Mouse (Mus musculus) neural tube, embryonic 10.5 days (tissue): ENCODE measurements around the gene Rbms1.

Experiments
- DNase-seq: peaks from one replicate; pipeline ENCODE4 v3.0.0-alpha.2; 2017; ENCODE audit warnings: low spot score; ENCODE audit errors: extremely low spot score

Rbms1 gene

GRCm38 (mm10) chr2:60810617-60811016, 152.4 kb downstream of the Rbms1 start:
- no peak for DNase-seq

GRCm38 (mm10) chr2:60809441-60809921, 153.5 kb downstream of the Rbms1 start:
- DNase-seq, result no peak

- no peak for DNase-seq
These were observed 154.2 kb downstream of the Rbms1 start for GRCm38 (mm10) chr2:60808822-60809221.

- no peak for DNase-seq
These were observed 155.4 kb downstream of the Rbms1 start for GRCm38 (mm10) chr2:60807341-60808195.

GRCm38 (mm10) chr2:60804763-60805162, 158.2 kb downstream of the Rbms1 start:
- no peak for DNase-seq

GRCm38 (mm10) chr2:60803377-60803776, 159.6 kb downstream of the Rbms1 start:
- DNase-seq, result no peak

- DNase-seq, result no peak
These were observed 160.2 kb downstream of the Rbms1 start for GRCm38 (mm10) chr2:60802828-60803227.

- no peak for DNase-seq
These were observed 160.8 kb downstream of the Rbms1 start for GRCm38 (mm10) chr2:60802191-60802590.

- DNase-seq, result no peak
These were observed 161.3 kb downstream of the Rbms1 start for GRCm38 (mm10) chr2:60801571-60802155.

GRCm38 (mm10) chr2:60800921-60801558, 162.0 kb downstream of the Rbms1 start:
- no peak for DNase-seq

- no peak for DNase-seq
These were observed 163.2 kb downstream of the Rbms1 start for GRCm38 (mm10) chr2:60799816-60800215.

- DNase-seq, result no peak
These were observed 164.0 kb downstream of the Rbms1 start for GRCm38 (mm10) chr2:60798767-60799529.

GRCm38 (mm10) chr2:60796969-60797669, 165.9 kb downstream of the Rbms1 start:
- DNase-seq, result no peak

- DNase-seq, result no peak
These were observed 166.4 kb downstream of the Rbms1 start for GRCm38 (mm10) chr2:60796616-60796968.

- DNase-seq, result no peak
These were observed 167.1 kb downstream of the Rbms1 start for GRCm38 (mm10) chr2:60795861-60796260.

GRCm38 (mm10) chr2:60792506-60792905, 170.5 kb downstream of the Rbms1 start:
- no peak for DNase-seq

GRCm38 (mm10) chr2:60789126-60789525, 173.9 kb downstream of the Rbms1 start:
- DNase-seq, result no peak

GRCm38 (mm10) chr2:60788173-60788908, 174.7 kb downstream of the Rbms1 start:
- no peak for DNase-seq

- DNase-seq, result no peak
These were observed 175.9 kb downstream of the Rbms1 start for GRCm38 (mm10) chr2:60787088-60787487.

GRCm38 (mm10) chr2:60786289-60786688, 176.7 kb downstream of the Rbms1 start:
- peak; percentile 47 for DNase-seq
